Mouse (Mus musculus) hindbrain, embryonic 13.5 days (tissue): ENCODE data around the gene Nwd2. TPM values are rescaled to one million over a fixed set of nuclear protein-coding genes. Genes with fewer than 3 reads are reported as not detected.

ENCODE experiments used
- ATAC-seq: fragments of 200-750 bp; cut with Nextera tagmentation; 2 replicates; pipeline ENCODE4 v1.8.0; 2017; ENCODE audit warnings: moderate TSS enrichment; ENCODE audit not compliant: low FRiP score
- H3K27ac ChIP-seq: fragments of 300-500 bp; sonication (generic); 2 replicates; pipeline ENCODE4 v1.5.1; 2015; ENCODE audit warnings: inconsistent platforms, mild to moderate bottlenecking, moderate library complexity
- H3K27me3 ChIP-seq: fragments of 300-500 bp; sonication (generic); 2 replicates; pipeline ENCODE4 v1.6.1; 2015; ENCODE audit warnings: mild to moderate bottlenecking, inconsistent platforms
- H3K36me3 ChIP-seq: fragments of 300-500 bp; sonication (generic); 2 replicates; pipeline ENCODE4 v1.6.1; 2015; ENCODE audit warnings: mild to moderate bottlenecking, inconsistent platforms
- H3K4me1 ChIP-seq: fragments of 300-500 bp; sonication (generic); replicated peaks from 2 replicates; pipeline ENCODE4 v1.6.1; 2015; ENCODE audit warnings: inconsistent platforms
- H3K4me2 ChIP-seq: fragments of 300-500 bp; sonication (generic); 2 replicates; pipeline ENCODE4 v1.6.1; 2015; ENCODE audit warnings: inconsistent platforms, mild to moderate bottlenecking, moderate library complexity
- H3K4me3 ChIP-seq: fragments of 300-500 bp; sonication (generic); 2 replicates; pipeline ENCODE4 v1.5.1; 2015; ENCODE audit warnings: mild to moderate bottlenecking, inconsistent platforms
- H3K9ac ChIP-seq: fragments of 300-500 bp; sonication (generic); 2 replicates; pipeline ENCODE4 v1.6.1; 2015; ENCODE audit warnings: mild to moderate bottlenecking, inconsistent platforms
- H3K9me3 ChIP-seq: fragments of 300-500 bp; sonication (generic); 2 replicates; pipeline ENCODE4 v1.6.1; 2016; ENCODE audit warnings: inconsistent platforms
- WGBS: fragments of 180-500 bp; shearing (Covaris S2); methylation state at CpG from one replicate; pipeline ENCODE4 v1.1.7; 2015; 5-methylcytosine and 5-hydroxymethylcytosine counted together
- polyA plus RNA-seq: library from polyadenylated mRNA; unstranded; fragments of >200 nt; fragmentation: Nextera tagmentation; extraction: Ambion mirVana; gene quantifications from 2 replicates; pipeline ENCODE4 v1.2.1, GENCODE M21; 2015

Nwd2 gene
- polyA plus RNA-seq, 1 experiment from 2014 or later, result 11.0 TPM

DNA sequence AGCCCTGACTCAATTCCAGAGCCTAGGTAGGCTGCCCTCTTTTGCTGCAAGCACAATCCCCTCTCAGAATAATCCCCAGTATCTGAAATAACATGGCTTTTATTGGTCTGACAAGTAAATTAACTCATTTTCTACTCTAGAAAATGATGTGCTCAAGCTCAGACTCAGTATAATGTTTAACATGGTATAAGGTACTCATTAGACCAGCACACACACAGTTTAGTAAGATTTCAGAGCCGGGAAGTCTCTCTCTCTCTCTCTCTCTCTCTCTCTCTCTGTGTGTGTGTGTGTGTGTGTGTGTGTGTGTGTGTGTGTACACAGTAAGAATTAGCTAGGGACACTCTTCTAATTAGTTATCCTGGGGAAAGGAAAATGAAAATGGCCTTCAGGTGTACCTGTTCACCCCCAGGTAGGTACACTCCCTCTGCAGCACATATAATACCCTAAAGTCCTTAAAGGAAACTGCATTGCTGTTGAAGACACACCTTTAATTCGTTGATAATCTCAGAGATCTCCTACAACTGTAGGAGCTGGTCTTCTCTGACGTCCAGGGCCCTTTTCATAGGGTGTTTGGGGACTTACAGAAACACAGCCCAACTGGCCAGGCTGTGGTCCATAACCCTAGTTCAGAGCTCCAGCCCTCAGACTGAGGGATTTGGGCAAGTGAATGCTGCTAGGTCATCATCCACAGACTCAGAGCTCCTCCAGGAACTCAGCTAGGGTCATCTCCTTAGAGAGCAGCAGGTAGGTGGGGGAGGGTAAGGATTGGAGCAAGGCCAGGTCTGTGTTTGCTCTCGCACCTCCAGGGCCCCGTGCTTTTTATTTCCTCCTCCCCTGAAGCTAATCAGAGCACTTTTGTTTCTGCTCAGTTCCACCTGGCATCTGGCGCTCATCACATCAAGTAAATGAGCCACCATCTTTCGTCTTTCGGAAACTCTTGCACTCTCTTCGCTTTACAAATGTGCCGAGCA lies 174.7 kb downstream of the Nwd2 start:
- Histone ChIP-seq H3K4me2 (no peak overlapping the region), H3K4me3 (no peak overlapping the region), H3K4me1 (no peaks in the 10 kb centered on the region), H3K36me3 (no peaks in the 10 kb centered on the region), H3K27me3 (no peaks in the 10 kb centered on the region), H3K9me3 (no peaks in the 10 kb centered on the region), H3K27ac (no peak overlapping the region), H3K9ac (no peak overlapping the region)
- WGBS, result 77% methylated on average over 10 of the region's 10 CpGs
- no peak for ATAC-seq

DNA sequence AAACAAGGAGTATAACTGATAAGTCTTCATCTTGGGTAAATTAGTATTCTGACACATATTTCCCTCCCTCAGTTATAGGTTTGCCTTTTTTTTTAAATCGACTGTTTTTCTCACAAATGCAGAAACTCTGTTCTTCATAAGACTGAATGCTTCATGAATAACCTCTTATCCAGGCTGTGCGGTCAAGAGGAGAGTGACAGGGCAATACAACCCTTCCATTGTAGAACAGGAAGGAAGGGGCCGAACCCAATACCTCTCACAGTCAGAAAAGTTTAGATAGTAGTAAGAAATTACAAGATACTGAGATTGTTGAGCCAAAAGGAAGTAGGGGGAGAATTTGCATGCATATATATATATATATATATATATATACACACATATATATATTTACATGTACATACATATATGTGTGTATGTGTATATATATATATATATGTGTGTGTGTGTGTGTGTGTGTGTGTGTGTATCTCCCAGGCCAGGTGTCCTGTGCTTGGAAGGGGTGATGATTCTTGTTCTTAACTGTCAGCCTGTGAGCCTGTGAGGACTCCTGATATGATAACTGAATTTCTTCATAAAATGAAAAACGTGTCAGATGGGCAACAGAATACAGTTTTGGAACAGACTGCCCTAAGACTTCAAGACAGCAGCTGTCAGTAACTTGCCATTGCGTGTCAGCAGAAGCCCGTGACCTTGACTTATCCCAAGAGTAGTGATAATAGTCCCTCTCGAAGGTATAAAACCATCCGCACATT lies 175.9 kb downstream of the Nwd2 start:
- Histone ChIP-seq H3K4me2 (no peak overlapping the region), H3K27ac (no peak overlapping the region), H3K4me3 (no peak overlapping the region), H3K27me3 (no peaks in the 10 kb centered on the region), H3K4me1 (no peaks in the 10 kb centered on the region), H3K9ac (no peak overlapping the region), H3K9me3 (no peaks in the 10 kb centered on the region), H3K36me3 (no peaks in the 10 kb centered on the region)
- 86% methylated on average over 8 of the region's 8 CpGs for whole genome bisulfite sequencing
- ATAC-seq, result no peak

DNA sequence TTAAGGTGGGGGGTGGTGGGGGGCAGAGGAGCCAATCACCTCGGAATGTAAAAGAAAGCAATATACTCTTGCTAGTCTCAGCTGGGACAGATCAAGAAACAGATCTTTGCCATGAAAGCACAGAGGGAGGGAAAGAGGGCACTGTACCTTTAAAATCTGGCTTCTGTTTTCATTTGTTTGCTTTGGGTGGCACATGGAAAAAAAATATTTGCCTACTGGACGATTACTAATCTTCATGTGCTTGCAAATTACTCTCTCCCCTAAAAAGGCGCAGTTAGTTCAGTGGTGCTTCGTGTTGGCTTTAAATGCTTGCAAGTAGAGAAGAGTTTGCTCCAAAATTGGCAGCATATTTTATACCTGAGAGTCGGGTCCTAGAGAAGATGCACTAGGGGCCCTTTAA lies 177.0 kb downstream of the Nwd2 start:
- H3K9me3 ChIP-seq, result no peaks in the 10 kb centered on the region
- no peak overlapping the region for H3K9ac ChIP-seq
- ATAC-seq, result no peak
- H3K27ac ChIP-seq, result no peak overlapping the region
- no peak overlapping the region for H3K4me3 ChIP-seq
- H3K4me1 ChIP-seq, result no peaks in the 10 kb centered on the region
- no peaks in the 10 kb centered on the region for H3K36me3 ChIP-seq
- H3K27me3 ChIP-seq, result no peaks in the 10 kb centered on the region
- no peak overlapping the region for H3K4me2 ChIP-seq
- 82% methylated on average over 5 of the region's 5 CpGs for WGBS

DNA sequence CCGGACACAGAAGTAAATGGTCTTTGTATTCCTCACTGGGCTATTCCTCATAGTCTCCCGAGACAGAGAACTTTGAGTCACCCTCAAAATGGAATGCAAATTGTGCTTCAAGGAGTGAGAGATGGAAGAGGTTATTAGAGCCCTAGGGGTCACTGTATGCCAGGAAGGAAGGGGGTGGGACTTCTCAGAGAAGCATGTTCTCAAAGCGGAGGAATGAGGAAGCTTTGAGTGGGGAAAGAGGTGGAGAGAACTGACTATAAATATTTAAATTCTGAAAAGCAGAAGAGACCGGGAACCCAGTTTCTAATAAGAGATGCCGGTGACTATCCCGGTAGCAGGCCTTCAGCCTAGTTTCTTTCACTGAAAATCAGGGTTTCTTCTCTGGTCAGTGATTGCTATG lies 178.1 kb downstream of the Nwd2 start:
- no peak overlapping the region for H3K4me2 ChIP-seq
- no peak overlapping the region for H3K4me3 ChIP-seq
- no peaks in the 10 kb centered on the region for H3K4me1 ChIP-seq
- H3K27me3 ChIP-seq, result no peaks in the 10 kb centered on the region
- 81% methylated on average over 6 of the region's 6 CpGs for WGBS
- no peak for ATAC-seq
- no peak overlapping the region for H3K9ac ChIP-seq
- H3K27ac ChIP-seq, result no peak overlapping the region
- H3K36me3 ChIP-seq, result no peaks in the 10 kb centered on the region
- H3K9me3 ChIP-seq, result no peaks in the 10 kb centered on the region

DNA sequence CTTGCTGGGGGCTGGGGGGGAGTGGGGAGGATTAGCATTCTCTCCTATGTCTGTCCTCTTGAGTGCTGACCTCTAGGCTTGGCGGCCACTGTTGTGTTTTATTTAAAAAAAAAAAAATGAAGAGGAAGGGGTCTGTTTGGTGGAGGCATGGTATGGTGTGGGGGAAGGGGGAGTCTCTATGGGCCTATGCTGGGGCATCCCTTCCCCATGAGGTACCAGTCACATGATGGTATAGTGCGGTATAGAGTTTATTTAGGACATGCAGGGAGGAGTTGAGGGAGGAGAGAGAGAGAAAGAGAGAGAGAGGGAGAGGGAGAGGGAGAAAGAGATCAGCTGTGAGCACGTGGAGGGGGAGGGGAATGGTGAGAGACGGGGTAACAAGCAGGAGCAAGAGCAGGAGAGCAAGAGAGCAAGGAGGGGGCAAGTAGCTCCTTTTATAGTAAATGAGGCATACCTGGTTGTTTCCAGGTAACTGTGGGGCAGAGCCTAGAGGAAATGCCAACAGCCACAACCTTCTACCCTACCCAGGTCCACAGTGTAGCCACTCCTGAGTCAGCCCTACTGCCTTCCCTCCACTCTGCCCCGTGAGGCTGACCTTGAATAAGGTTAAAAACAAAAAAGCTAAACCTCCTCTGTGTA lies 178.6 kb downstream of the Nwd2 start:
- Histone ChIP-seq H3K9ac (no peak overlapping the region), H3K4me3 (no peak overlapping the region), H3K27me3 (no peaks in the 10 kb centered on the region), H3K4me2 (no peak overlapping the region), H3K9me3 (no peaks in the 10 kb centered on the region), H3K27ac (no peak overlapping the region), H3K4me1 (no peaks in the 10 kb centered on the region), H3K36me3 (no peaks in the 10 kb centered on the region)
- ATAC-seq, result no peak
- WGBS, result 61% methylated on average over 5 of the region's 5 CpGs

DNA sequence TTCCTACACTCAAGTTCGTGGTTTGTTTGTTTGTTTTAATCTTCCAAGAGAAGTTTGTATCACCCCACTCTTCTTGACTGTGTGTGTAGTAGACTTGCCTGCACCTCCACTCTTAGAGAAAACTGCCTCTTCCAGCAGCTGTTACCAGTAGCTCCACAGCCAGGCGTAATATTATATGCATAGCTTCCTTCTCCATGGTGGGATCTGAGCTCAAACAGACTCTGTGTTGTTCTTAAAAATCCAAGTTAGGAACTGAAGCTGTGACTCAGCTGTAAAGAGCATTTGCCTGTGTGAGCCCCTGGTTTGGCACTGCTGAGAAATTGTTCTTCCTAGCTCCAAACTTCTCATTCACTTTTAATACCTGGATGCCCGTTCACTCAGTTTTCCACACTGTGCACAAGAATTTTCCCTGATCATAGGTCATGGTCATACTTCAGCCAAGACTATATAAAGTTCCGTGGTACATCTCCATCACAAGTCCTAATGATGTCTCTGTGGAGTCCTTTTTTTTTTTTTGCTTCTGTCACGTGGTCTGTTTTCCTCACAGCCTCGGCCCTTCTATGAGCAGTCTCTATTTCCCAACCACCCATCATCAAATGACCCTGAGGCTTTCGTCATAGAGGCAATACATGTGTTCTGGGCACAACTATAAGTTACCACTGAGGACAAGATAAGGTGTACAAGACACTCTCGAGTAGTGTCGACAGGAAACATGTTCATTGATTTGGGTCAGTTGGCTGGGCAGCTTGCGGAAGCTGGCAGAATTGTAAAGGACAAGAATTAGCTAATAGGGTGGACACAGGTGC lies 179.7 kb downstream of the Nwd2 start:
- WGBS, result 89% methylated on average over 10 of the region's 10 CpGs
- ATAC-seq, result no peak

DNA sequence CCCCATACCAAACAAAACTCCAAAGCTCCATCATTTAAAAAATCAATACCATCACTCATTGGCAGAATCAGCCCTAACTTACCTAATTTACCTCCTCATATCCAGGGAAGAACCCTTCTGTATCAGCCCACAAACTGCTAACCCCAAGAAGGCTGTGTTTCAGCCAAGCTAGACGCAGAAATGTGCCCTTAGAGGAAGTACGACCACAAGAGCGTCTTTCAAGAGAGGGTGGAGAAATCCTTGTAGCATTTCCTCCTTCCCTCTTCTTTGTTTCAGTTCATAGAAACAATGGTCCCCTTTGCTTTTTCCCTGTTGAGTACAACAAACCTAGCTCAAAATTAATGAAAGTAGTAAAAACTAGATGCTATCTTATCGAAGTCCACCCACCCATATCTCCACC lies 182.2 kb downstream of the Nwd2 start:
- H3K4me3 ChIP-seq, result no peak overlapping the region
- H3K36me3 ChIP-seq, result no peaks in the 10 kb centered on the region
- no peaks in the 10 kb centered on the region for H3K9me3 ChIP-seq
- H3K4me1 ChIP-seq, result no peaks in the 10 kb centered on the region
- H3K9ac ChIP-seq, result no peak overlapping the region
- no peaks in the 10 kb centered on the region for H3K27me3 ChIP-seq
- no peak overlapping the region for H3K27ac ChIP-seq
- H3K4me2 ChIP-seq, result no peak overlapping the region
- no peak for ATAC-seq
- WGBS, result 86% methylated on average over 4 of the region's 4 CpGs

More for the DNA sequence above, 179.7 kb downstream of the Nwd2 start:
- Histone ChIP-seq H3K4me2 (no peak overlapping the region), H3K27me3 (no peaks in the 10 kb centered on the region), H3K36me3 (no peaks in the 10 kb centered on the region), H3K27ac (no peak overlapping the region), H3K9me3 (no peaks in the 10 kb centered on the region), H3K4me3 (no peak overlapping the region), H3K9ac (no peak overlapping the region), H3K4me1 (no peaks in the 10 kb centered on the region)

DNA sequence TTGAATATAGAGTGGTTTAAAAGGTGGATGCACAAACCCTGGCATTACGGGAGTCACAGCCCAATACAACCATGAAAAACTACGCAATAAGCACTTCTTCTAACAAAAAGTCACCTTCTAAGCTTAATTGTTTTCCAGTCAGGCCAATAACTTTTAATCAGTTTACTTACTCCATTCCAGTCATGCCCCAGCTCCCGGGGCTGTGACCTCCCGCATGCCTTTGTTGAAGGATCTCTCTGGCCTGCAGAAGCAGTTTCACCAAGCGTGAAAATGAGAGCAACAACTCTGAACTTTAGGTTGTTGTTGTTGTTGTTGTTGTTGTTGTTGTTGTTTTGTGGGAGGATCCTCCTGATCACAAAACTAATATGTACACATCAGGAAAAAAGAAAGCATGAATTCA lies 185.1 kb downstream of the Nwd2 start:
- H3K9ac ChIP-seq, result no peak overlapping the region
- ATAC-seq, result no peak
- no peak overlapping the region for H3K27ac ChIP-seq
- H3K9me3 ChIP-seq, result no peaks in the 10 kb centered on the region
- H3K36me3 ChIP-seq, result no peaks in the 10 kb centered on the region
- no peak overlapping the region for H3K4me3 ChIP-seq
- H3K4me1 ChIP-seq, result no peaks in the 10 kb centered on the region
- 54% methylated on average over 5 of the region's 5 CpGs for WGBS
- H3K4me2 ChIP-seq, result no peak overlapping the region
- no peaks in the 10 kb centered on the region for H3K27me3 ChIP-seq

DNA sequence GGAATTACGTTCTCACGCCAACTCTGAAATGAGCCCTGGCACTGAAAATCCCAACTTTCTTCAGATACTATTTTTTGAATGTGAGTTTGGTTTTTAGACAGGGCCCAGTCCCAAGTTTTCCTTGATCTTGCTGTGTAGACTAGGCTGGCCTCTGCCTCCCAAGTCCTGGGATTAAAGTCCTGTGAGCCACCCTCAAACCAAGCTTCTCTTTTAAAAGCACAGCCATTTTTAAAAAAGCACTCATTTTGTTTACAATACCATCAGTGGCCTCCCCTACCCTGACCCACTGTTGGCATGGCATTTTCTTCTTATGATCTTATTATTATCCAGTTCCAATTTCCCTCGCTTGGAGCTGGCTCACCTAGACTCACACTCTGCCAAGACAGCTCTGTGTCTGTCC lies 185.5 kb downstream of the Nwd2 start:
- H3K4me1 ChIP-seq, result no peaks in the 10 kb centered on the region
- no peak overlapping the region for H3K27ac ChIP-seq
- no peaks in the 10 kb centered on the region for H3K27me3 ChIP-seq
- 83% methylated on average over 3 of the region's 3 CpGs for whole genome bisulfite sequencing
- H3K36me3 ChIP-seq, result no peaks in the 10 kb centered on the region
- no peaks in the 10 kb centered on the region for H3K9me3 ChIP-seq
- ATAC-seq, result no peak
- no peak overlapping the region for H3K4me3 ChIP-seq
- H3K4me2 ChIP-seq, result no peak overlapping the region
- no peak overlapping the region for H3K9ac ChIP-seq

DNA sequence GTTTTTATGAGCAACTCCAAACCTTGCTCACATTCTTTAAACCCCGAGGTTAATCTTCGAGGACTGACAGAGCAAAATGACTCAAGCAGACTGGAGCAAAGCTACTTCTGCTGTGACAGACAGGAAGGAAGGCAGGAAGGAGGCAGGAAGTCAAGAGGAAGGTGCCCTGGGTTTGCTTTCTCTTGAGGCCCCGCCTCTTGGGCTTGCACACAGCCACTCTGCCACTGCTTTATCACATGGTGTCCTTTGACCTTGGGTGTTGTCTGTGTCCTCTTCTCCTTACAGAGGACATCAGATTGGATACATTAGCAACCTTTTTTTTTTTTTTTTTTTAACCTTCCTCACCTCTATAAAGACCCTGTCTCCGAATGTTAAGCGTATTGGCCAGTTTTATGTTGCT lies 188.2 kb downstream of the Nwd2 start:
- H3K27me3 ChIP-seq, result no peaks in the 10 kb centered on the region
- peaks cover 6% of the 10 kb centered on the region for H3K4me1 ChIP-seq
- WGBS, result 90% methylated on average over 5 of the region's 5 CpGs
- H3K9me3 ChIP-seq, result no peaks in the 10 kb centered on the region
- ATAC-seq, result no peak
- H3K4me2 ChIP-seq, result no peak overlapping the region
- H3K36me3 ChIP-seq, result no peaks in the 10 kb centered on the region
- no peak overlapping the region for H3K4me3 ChIP-seq
- no peak overlapping the region for H3K27ac ChIP-seq
- no peak overlapping the region for H3K9ac ChIP-seq

DNA sequence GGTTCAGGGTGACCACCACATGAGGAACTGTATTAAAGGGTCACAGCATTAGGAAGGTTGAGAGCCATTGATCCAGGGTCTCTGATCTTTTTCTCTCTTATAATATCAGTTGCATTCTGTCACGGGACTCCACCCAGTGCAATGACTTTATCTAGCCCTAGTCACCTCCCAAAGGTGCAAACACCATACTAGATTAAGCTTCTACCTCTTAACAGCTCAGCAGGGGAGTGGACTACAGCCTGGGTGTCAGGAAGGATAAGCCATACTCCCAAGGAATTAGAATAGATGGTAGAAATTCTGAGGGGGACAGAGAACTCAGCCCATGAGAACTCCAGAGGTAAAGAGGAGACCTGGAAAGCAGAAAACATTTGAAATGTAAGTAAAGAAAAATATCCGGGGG lies 188.9 kb downstream of the Nwd2 start:
- 88% methylated on average over 2 of the region's 2 CpGs for WGBS
- no peaks in the 10 kb centered on the region for H3K36me3 ChIP-seq
- peaks cover 6% of the 10 kb centered on the region for H3K4me1 ChIP-seq
- H3K9ac ChIP-seq, result no peak overlapping the region
- H3K4me2 ChIP-seq, result no peak overlapping the region
- H3K9me3 ChIP-seq, result no peaks in the 10 kb centered on the region
- no peak for ATAC-seq
- no peak overlapping the region for H3K27ac ChIP-seq
- H3K4me3 ChIP-seq, result no peak overlapping the region
- no peaks in the 10 kb centered on the region for H3K27me3 ChIP-seq
